Mouse (Mus musculus) T-helper 1 cell (primary cell): ENCODE data around the gene Adamts14.

Experiments
- in situ Hi-C: fragments of 300-600 bp; cut with MboI, MseI; formaldehyde crosslinking; loops from one replicate; pipeline ENCODE4 v1.15.1; 2025; ENCODE audit warnings: high pct_unique_total_duplicates

Adamts14 gene

DNA sequence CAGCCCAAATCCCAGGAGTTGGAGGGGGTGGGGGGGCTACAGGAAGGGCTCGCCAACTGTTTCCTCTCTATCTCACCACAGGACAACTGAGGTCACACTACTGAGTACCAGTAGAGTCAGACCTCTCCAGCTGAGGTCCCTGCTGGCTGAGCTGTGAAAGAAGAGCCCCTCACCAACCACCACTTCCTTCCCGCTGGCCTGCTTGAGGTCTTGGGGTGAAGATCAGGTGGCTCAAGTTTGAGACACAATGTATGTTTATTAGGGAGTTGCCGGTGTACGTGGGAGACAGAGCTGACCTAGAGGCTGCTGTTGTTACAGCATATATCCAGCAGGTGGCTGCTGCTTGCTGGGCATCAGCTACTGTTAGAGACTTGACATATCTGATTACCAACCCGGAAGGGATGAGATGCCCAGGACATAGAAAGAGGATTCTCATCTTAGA is 2.5 kb upstream of the Adamts14 start:
- in situ Hi-C loops = loop anchor here (5.0 kb wide), 1 partner anchor 62 kb away; no protein-coding TSS in a partner anchor

- in situ Hi-C loops = no loop called here
These were observed 1.3 kb upstream of the Adamts14 start for GRCm38 (mm10) chr10:61274532-61274931.

- in situ Hi-C loops = no loop called here
These were observed 592 bp upstream of the Adamts14 start for GRCm38 (mm10) chr10:61273844-61274215.

GRCm38 (mm10) chr10:61272631-61273030 is 607 bp downstream of the Adamts14 start:
- in situ Hi-C loops = no loop called here

DNA sequence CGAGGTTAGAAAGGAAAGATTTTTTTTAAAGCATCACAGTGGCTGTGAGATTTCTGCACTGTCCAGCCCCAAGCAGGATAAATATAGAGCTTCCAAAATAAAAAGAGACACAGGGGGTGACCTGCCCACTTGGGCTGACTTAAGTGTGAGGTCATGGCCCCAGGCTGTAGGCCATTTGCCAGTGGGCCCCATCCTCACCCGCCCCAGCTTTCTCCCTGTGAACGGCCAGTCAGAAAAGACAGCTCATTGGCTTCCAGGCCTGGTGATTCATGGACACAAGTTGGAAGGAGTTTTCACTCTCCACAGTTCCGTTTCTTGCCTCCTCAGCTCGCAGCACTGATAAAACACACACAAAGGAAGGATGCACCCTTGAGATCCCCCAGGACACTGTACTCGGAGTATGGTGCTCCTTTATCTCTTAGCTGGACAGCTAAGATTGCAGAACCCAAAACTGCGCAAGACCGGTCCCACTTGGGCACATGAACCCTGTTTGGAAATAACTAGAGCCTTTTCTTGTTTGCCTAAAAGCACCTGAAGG is 1.1 kb downstream of the Adamts14 start:
- in situ Hi-C loops = no loop called here

GRCm38 (mm10) chr10:61267378-61267777 is 5.9 kb downstream of the Adamts14 start:
- in situ Hi-C loops = no loop called here

- in situ Hi-C loops = no loop called here
These were observed 9.6 kb downstream of the Adamts14 start for GRCm38 (mm10) chr10:61263606-61264005.

GRCm38 (mm10) chr10:61261229-61262156 is 11.7 kb downstream of the Adamts14 start:
- in situ Hi-C loops = no loop called here

GRCm38 (mm10) chr10:61258131-61258530 is 15.1 kb downstream of the Adamts14 start:
- in situ Hi-C loops = loop anchor here (5.0 kb wide), 1 partner anchor 36 kb away; no protein-coding TSS in a partner anchor

GRCm38 (mm10) chr10:61256665-61257064 is 16.6 kb downstream of the Adamts14 start:
- in situ Hi-C loops = loop anchor here (5.0 kb wide), 1 partner anchor 34 kb away; no protein-coding TSS in a partner anchor

DNA sequence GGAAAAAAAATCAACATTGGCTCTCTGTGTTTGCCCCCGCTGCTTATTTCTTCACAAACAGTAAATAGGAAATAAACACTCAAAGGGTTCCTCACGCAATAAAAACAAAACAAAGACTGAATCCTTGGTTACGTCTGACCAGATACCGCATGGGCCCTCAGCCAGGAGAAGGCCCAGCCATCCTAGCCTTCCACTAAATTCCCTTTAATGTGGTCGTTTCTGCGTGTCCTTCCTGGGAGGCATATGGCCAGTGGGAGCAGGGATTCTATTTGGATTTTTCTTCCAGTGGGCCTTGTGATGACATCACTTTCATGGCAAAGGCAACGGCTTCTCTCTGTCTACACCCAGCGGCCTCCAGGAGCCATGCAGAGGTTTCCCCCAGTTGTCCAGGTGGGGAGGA is 18.0 kb downstream of the Adamts14 start:
- in situ Hi-C loops = loop anchor here (5.0 kb wide), 1 partner anchor 33 kb away; no protein-coding TSS in a partner anchor

DNA sequence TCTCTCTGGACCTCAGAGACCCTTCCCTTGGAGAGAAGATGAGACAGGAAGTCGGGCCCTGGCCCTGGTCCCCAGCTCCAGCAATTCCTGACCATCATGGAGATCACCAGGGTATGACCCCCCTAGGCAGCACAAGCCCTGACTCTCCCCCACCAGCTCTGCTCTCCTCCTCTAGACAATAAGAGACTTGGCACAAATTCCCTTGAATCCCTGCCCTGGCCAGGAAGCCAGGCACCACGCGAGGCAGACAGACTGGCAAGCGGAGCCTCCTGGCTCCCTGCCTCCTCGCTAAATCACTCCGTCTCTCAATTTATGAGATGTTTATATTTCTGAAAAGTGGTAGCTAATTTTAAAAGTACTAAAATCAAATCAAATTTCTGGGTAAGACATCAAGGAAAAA is 18.5 kb downstream of the Adamts14 start:
- in situ Hi-C loops = loop anchor here (5.0 kb wide), 1 partner anchor 32 kb away; no protein-coding TSS in a partner anchor

DNA sequence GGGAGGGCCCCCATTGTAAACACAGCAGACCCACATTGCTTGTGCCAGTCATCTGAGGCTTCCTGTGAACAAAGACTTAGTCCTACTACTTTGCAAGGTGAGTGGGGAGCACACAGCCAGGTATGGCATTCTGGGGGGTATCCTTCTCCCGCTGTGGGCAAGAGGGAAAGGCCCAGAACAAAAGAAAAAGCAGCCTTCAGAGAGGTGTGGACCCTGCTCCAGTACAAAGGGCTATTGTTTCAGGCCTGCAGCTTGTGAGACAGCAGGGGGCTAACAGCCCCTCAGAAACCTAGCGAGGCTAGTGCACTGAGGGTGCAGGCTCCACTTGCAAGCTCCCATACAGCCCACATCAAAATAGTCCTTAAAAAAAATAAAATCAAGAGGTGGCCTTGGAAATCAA is 23.3 kb downstream of the Adamts14 start:
- in situ Hi-C loops = no loop called here

GRCm38 (mm10) chr10:61248596-61249114 is 24.6 kb downstream of the Adamts14 start:
- in situ Hi-C loops = no loop called here

DNA sequence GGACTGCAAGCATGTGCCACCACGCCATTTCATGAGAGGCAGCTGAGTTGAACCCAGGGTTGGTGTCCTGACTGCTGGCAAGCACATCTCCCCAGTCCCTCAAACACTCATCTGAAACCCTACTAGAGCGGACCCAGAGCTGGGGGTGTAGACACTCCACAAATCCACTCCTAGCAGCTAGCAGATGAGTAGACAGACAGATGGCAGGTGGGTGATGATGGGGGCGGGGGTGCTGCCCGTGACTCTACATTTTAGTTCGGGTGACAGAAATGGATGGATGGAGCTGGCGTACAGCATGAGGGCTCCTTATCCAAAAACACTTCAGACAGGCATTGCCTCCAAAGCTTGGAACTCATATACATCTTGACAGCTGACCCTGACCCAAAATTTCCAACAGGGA is 26.9 kb downstream of the Adamts14 start:
- in situ Hi-C loops = no loop called here

- in situ Hi-C loops = no loop called here
These were observed 31.2 kb downstream of the Adamts14 start for GRCm38 (mm10) chr10:61241961-61242421.

- in situ Hi-C loops = no loop called here
These were observed 32.9 kb downstream of the Adamts14 start for GRCm38 (mm10) chr10:61240108-61240920.

GRCm38 (mm10) chr10:61237391-61237785 is 35.9 kb downstream of the Adamts14 start:
- in situ Hi-C loops = no loop called here

DNA sequence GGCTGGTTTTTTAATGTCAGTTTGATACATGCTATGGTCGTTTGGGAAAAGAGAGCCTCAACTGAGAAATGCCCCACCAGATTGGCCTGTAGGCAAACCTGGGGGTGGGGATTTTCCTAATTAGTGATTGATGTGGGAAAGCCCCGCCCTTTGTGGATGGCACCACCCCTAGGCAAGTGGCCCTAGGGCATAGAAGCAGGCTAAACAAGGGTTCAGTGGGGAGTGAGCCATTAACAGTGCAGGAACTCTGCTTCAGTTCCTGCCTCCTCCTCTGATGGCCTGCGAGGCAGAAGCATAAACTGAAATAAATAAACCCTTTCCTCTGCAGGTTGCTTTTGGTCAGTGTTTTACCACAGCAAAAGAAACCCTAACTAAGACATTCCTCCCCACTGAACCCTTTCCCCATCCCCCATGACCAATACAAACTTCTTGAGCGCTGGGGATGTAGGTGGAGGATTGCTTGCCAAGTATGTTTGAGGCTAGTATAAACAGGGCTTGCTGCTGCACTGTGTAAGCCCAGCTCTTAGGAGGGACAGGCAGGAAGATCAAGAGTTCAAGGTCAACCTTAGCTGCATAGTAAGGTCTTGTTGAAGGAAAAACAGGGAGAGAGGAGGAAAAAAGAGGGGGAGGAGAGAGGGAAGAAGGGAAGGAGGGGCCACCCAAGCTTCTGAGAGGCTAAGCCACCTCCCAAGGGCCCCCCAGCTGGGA is 36.4 kb downstream of the Adamts14 start:
- in situ Hi-C loops = no loop called here

DNA sequence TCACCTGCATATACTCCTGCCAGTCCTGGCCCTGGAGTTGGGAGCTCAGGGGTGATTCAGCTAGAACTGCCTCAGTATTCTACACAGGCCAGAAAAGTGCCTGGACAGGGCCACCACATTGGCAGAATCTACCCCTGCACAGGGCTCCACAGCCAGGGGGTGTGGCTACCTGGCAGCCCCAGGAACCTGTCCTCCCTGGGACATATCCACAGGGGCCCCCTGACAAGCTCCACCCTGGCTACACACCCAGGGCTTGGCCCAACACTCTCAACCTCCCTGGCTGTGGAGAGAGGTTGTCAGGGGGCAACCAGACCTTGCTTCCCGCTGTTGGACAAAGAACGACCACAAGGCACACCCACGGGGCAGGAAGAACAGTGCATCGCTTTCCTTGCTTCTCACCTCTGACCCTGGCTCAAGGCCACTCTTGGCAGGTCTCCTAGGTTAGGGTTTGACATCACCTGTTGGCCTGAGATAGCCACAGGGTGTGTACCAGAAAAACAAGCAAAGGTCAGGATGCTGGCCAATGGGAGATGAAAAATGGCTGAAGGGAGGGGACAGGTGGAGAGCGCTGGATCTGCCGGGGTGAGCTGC is 37.5 kb downstream of the Adamts14 start:
- in situ Hi-C loops = no loop called here
